Mouse (Mus musculus) 416B (cell line): ENCODE data around the gene Myo10.
A peak's percentile ranks its signal among the peaks of the same experiment; 100 is the strongest.

Experiments used
- DNase-seq: peaks from one replicate; pipeline ENCODE4 v3.0.0; 2011; ENCODE audit warnings: low read depth

Gene Myo10

DNA sequence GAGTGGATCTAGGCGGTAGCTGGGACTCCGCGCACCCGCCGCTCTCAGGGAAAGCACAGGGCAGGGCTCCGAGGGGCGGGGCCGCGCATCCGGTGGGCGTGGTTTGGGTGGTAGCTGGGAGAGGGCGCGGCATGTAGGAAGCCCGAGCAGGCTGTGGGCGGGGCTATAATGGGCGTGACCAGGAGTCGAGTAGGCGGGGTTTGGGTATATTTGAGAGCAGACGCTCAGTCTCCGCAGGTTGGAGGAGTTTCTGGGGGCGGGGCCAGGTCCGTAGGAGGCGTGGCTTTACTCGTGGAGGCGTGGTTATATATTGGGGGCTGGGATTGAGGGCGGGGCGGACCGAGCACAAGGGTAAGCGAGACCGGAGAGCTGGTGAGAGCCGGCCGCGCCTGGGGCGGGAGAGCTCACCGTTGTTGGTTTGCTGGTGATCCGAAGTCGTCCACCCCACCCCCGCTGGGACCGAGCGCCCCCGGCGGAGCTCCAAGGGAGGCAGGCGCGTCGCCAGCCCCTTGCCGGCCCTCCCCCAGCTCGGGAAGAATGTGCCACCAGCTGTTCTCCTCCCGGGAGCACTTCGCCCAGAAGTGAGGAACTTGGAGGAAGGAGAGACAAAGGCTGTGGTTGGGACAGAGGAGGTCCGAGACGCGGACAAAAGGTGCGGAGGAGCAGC is at the start of gene Myo10:
TSS of gene Myo10 (plus strand) at position 326 of the 667 bp plus-strand sequence.
- peak; percentile 100 for DNase-seq

DNA sequence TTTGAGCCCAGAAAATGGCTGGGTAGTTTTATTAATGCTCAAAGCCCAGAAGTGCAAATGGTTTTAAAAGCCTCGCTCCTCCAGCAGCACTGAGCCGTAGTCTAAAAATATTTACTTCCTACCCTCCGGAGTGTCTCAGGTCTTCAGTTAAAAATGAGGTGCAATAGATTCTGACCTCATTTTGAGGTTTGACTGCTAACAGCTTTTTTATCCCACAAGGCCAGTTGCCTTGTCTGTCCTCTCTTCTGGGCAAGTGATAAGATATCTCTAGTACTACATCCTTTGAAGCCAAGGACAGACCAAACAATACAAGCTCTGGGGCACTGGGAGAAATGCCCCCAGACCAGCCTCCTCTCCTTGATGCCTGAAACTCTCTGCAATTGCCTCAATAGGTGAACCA is 49.2 kb upstream of the Myo10 start:
- DNase-seq = peak; percentile 93

DNA sequence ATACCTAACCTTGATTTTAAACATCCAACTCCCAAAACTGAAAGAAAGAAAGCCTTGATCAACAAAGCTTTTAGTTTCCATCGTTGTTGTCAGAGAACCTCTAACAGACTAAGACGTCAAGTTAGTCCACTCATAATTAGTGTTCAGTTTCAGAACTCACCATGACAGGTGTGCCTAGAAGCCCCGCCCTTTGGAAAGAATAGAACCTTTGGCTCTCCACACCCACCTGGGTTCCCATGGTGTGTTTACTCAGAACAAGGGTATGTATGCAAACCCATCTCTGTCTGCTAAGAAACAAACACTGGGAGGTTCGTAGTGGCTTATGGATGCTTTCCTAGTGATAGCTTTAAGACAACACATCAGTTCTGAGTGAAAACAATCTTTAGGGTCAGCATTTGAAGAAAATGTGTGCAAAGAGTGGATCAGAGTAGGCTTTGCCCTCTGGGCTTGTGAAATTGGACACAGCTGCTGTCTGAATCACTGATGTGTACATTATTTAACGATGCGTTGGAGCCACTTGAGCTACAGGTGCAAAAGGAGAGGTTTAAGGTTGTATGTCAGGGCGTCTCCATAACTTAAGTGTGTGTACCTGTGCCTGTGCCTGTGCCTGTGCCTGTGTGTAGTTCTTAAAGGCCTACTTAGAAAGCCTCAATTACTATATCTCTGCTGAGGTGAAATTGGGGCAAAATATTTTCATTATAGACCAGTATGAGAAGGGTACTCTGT is 48.3 kb upstream of the Myo10 start:
- no peak for DNase-seq

DNA sequence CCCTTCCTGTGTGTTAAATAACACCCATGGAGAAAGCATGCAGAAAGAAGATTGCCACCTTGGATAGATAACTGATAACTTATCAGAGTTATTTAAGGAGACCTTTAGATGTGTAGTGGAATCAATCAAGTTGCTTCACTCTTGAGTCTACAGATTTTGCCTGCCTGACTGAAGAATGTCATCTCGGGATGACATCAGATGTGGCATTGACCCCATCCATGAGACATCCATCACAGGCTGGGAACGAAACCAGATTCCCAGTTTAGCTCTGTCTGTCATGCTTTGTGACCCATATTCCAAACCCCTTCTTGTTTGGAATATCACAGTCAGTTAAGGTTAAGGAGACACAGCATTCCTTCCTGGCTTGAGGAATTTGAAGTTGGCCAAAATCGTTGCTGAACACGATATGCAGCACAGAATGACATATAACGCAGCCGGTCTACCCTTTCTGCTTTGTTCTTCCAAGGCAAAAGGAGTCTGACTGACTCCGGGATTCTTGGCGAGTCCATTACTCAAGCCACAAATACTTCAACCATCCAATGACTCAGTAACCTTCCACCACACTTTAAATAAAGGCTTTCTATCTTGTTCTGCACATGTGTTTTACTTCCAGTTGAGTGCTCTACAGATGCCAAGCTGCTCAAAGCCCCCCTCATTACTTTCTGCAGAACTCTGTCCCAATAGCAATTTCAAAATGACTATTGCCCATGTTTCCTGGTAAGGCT is 44.8 kb upstream of the Myo10 start:
- DNase-seq = peak; percentile 76

DNA sequence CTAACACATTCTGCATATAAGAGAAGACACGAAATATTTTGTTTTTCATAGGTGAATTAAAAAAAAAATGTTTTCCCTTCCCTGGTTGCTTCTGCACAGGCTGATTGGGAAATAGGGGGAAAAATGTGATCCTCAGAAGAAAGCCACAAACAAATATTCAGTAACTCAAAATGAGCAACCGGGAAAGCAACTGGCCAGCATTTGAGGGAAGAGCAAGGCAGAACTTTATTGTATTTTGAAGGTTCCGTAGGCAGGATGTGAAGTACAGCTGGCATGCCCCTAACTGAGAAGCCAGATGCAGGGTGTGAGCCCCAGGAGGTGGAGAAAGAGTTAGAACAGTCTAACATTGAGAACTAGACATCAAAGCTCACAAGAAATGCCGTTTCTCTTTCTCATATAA is 44.0 kb upstream of the Myo10 start:
- DNase-seq = no peak

DNA sequence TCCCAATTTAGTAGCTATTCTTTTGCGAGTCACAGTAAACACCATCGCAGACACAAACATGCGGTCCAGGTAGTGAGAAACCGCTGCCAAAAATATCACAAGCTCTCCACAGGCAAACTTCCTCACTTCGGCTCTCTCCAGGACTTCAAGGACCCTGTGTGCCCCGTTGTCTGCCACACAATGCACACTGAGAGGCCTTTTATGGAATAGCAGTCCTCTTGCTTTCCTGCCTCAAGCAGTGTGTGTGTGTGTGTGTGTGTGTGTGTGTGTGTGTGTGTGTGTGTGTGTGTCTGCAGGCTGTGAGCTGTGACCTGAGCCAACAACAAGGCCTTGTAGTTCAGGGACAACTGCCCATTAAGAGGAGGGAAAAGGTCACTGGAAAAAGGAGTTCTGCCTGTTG is 41.6 kb upstream of the Myo10 start:
- peak; percentile 42 for DNase-seq

DNA sequence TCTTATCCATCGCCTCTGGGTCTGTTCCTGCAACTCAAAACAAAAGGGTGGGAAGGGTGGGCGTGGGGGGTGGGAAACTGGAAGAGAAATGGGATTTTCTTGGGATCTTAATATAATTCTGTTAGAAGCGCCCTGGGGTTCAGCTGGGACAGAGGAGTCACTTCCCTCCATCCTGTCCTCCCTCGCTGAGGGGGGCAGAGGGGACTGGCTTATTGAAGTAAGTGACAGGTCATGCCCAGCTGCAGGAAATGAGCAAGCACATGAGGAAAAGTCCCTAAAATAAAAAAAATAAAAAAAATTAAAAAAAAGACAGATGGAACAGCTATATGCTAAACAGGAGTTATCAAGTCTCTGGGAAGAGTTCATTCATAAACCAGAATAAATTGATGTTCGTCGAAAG is 40.3 kb upstream of the Myo10 start:
- peak; percentile 76 for DNase-seq

DNA sequence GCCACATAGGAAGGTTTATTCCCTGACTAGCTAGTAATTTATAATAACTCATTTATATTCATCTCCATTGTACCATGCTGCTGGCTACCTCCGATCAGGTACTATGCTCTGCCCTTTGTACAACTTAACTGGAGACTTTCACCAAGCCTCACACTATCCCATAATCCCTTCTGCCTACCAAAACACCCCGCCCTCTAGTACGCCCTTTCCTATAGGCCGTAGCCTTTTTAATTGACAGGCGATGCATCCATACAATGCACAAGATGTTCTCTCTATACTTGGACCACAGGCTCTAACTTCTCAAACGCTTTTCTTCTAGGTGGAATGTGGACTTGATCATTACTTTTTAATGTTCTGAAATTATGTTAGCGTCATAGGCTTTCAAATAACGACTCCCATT is 39.0 kb upstream of the Myo10 start:
- no peak for DNase-seq

DNA sequence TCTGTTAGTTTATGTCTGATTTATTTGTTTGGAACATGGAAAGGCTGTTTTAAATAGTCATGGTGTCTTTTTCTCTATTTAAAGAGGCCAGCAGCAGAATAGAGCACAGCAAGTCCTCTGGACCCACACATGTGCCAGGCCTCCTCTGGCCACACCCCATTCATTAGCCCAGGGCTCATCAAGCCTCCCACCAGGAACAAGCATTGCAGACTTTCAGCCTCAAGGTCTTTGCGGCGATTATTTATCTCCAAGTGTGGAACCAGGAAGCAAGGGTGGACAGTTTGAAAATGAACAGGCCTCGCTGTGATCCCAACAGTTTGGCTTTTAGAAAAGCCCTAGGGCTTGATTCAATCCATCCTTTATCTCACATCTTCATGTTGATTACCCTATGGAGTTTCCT is 35.5 kb upstream of the Myo10 start:
- no peak for DNase-seq

DNA sequence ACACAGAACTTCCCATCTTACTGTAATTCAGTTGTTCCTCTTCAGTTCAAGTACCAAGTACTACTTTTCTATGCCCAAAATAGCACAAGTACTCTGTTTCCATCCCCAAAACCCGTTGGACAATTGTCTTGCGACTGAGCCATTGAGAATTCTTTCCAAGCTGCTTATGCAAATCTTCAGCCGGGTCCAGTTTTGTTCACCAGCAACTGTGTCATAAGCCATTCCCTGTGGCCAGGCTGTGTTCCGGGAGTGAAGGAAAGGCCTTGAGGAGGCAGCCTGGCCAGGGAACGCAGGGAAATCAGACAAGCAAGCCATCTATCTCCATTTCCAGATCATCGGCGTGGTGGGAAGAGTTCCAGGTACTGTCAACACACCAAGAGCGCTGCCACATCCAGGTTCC is 34.4 kb upstream of the Myo10 start:
- no peak for DNase-seq

DNA sequence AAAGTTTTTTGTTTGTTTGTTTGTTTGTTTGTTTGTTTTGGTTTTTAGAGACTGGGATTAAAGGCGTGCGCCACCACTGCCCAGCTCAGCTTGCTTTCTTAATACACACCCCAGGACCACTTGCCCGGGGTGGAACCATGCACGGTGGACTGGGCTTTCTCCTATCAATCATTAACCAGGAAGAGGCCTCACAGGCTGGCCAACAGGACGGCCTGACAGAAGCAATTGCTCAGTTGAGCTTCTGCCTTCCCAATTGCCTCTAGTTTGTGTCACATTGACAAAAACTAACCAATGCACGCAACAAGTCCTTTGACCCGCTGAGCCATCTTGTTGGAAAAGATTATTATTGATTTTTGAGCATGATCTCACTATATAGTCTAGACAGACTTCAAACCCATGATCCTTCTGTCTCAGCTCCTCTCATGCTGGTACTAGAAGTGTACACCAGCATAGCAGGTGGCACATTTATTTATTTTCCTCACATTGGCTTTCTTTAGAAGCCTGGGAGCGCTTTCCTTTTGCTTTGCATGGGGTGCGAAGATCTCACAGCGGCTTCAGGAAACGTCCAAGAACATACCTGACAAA is 32.9 kb upstream of the Myo10 start:
- no peak for DNase-seq

DNA sequence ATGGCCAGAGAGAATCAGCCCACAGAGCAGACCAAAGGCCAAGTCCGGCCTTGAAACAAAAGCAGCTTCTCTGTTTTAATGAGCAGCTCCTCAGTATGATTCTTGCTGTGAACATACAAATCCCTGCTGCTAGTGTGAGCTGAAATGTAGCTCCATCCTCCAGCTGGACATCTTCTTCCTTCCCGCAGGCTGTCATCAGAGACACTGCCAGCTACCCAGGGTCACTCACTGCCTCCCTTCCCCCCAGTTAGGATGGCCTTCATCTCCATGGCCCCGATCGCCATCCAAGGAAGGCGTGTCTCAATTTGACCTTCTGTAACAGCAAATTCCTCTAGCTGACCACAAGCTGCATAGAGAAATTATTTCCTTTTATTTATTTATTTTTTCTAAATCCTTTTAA is 32.4 kb upstream of the Myo10 start:
- no peak for DNase-seq

DNA sequence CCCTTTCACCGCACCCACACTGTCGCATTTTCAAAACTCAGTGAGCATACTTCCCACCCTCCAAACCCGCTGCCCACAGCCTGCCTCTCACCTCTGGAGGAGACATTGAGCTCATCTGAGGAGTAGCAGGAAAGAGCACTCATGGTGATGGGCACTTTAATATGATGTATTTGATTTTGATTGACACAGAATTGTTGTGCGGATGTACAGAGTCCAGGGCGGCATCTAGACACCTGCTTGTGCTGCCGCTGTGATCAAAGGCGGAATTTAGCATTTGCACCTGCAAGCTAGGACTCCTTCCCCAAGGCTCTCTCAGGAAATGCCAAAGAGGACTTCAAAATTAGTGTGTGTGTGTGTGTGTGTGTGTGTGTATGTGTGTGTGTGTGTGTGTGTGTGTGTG is 31.4 kb upstream of the Myo10 start:
- DNase-seq = no peak

DNA sequence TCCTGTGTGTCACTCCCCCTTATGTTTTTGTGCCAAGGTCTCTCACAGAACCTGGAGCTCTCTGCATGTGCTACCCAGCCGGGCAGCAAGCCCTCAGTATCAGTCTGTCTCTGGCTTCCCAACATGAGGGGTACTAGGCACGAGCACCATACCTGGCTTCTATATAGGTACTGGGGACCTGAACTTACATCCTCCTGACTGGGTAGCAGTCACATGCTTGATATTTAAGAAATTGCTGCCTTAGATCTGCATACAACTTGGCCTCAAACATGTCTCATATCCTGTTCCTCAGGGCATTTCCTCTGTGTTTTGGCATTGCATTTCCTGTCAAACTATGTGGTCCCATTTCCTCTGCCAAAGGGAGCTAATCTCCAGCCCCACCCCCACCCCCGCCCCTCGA is 30.4 kb upstream of the Myo10 start:
- peak; percentile 75 for DNase-seq

DNA sequence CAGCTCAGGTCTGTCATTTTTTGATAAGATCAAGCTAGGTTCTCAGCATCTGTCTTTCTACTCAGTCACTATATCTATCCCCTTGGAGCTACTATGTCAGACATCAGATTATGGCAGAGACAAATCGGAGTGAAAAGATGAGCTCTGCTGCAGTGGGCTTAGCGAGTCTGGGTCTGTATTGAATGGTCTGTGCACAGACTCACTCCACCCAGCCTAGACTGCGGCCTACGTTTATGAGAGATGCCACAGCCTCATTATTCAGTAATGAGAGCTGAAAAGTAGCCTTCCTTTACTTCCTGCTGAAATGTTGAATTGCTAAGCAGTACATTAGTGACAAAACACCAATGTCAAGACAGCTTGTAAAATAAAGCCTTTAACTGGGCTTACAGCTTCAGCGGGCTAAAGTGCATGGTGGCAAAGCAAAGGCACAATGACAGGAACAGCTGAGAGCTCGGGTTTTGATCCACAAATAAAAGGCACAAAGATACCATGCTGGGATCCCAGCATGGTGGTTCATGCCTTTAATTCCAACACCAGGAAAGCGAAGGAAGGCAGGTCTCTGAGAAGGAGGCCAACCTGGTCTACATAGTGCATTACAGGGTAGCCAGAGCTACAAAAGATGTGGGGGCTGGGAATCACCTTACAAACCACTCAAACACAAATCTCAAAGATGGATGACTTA is 28.7 kb upstream of the Myo10 start:
- DNase-seq = no peak

DNA sequence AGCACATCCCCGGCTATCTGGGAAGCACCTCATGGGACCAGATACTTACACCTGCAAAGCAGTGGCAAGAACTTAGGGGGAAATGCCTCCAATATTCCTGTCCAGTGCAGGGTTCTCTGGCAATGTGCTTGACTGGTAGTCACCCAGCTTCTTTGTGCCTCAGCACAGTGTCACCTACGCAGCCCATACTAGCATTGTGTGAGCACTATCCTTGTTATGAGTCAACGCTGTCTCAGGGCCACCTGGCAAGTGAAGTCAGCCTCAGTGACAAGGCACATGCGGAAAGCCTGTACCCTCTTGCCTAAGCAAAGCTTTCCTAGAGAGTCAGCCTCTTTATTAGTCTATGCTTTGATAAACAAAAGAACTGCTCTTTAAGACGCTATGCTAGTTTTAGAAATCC is 24.0 kb upstream of the Myo10 start:
- no peak for DNase-seq

DNA sequence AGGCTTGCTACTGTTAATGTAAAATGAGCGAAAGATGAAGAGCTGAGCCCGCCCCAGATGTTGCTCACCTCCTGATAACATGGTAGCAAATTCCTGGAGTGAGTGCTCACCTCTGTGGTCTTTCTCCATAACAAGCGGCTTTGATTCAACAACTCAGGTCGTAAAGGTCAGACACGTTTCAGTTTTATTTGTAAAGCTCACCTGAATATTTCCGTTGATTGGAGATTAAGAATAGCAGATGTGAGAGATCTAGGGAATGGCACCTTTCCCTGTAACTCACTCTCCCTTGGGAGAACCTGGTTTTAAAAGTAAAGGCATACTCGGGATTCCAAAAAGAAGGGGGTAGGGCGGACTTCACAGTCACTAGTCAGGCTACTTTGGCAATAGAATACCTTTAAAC is 20.0 kb upstream of the Myo10 start:
- DNase-seq = no peak

DNA sequence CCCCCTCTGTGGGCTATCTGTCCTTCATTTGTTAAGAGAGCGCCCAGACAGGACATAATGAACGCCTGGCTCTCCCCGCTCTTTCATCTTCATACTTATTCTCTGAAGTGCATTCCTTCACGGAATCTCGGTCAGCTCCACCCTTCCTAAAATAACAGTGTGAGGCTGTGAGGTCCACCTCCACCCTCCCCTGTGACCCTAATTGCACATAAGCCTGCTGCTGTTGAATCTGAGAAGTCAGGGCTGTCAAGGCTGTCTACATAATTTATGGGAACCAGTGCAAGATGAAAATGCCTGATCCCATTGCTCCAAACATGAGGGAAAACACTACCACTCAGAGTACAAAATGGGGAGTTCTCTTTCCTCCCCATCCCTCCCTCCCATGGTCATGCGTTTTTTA is 19.0 kb upstream of the Myo10 start:
- DNase-seq = no peak

DNA sequence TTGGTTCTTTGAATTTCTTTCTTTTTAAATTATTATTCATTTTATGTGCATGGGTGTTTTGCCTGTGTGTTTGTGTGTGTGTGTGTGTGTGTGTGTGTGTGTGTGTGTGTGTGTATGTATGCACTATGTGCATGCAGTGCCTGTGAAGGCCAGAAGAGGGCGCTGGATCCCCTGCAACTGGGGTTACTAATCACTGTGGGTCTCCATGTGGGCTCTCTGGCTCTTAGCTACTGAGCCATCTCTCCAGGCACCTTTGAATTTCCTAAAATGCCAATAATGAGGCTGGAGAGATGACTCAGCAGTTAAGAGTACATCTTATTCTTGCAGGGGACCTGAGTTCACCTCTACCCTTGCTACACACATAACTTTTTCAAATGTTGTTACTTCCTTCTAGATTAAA is 18.1 kb upstream of the Myo10 start:
- DNase-seq = no peak

DNA sequence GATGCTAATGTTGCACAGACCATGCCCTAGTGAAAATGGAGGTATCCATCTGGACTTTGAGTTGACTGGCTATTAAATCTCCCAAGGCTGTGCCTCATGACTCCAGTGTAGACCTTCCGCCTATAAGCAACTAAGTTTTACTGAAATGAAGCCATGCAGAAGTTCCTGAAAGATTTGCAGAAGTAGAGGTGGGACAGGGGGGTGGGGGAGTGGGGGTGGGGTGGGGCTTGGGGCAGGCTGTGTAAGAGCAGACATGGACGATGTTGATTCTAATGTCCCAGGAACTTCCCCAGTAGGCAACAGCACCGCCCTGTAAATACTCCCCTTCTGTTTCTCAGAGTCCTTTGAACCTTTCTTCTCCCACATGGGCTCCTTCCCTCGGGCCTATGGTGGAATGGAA is 16.9 kb upstream of the Myo10 start:
- no peak for DNase-seq

DNA sequence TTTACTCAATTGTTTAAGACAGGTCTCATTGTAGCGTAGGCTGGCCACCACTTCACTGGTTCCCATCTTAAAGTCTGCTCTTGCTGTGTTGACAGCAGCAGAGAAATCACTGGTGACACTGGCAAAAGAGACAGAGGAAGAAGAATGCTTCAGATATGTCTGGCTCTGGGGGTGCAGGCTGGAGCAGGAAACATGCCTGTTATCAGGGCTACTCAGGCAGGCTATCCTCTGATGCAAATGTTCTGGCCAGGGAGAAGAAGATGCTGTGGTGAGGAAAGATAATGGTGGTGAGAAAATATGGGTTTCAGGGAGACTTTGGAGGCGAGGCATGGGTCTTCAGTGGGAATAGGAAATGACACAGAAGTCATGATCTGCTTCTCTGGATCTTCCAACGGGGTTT is 13.6 kb upstream of the Myo10 start:
- peak; percentile 82 for DNase-seq

DNA sequence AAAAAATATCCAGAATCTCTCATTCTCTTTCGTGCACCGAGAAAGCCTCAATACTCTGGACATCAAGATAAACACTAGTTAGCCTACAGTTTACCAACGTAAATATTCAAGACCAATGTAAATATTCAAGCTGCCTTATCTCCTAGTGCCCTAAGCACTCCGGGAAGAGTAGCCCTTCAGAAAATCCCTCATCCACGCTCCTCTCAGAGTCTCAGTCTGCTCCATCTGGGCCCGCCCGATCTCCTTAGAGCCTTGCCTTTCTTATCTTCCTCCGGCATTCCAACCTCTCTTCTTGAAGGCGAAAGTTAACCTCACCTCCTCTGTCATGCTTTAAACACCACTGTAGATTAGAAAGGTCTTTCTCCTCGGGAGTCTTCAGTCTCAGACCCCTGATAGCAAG is 13.1 kb upstream of the Myo10 start:
- no peak for DNase-seq
